Mouse (Mus musculus): ENCODE results near the gene Gm21988. TPM values are rescaled to one million over a fixed set of nuclear protein-coding genes. Genes with fewer than 3 reads are reported as not detected.
A peak's percentile ranks its signal among the peaks of the same experiment; 100 is the strongest.

Gm21988 gene
- polyA plus RNA-seq, 1 experiment from 2014 or later: 15.3 TPM

GRCm38 (mm10) chr11:70218039-70218438 lies 21.6 kb downstream of the Gm21988 start:
- H3K9me3 ChIP-seq (ENCODE audit: low read length): no peaks in the 10 kb centered on the region
- DNase-seq (ENCODE audit: low spot score) (no peak), ATAC-seq (no peak)
- no peaks in the 10 kb centered on the region for H3K36me3 ChIP-seq (ENCODE audit: insufficient read depth, low read length)
- peaks cover 32% of the 10 kb centered on the region for H3K27me3 ChIP-seq (replicated peaks; ENCODE audit: insufficient read depth, low read length)
- H3K4me2 ChIP-seq (replicated peaks; ENCODE audit: low read depth, low read length): no peak overlapping the region
- TF ChIP-seq CTCF (IDR thresholded peaks at IDR 0.05): no peak
- no peak for TF ChIP-seq EP300 (IDR thresholded peaks at IDR 0.05)
- no peak overlapping the region for H3K27ac ChIP-seq (ENCODE audit: low read length)
- H3K4me1 ChIP-seq (ENCODE audit: insufficient read depth, low read depth, low read length): peaks cover 27% of the 10 kb centered on the region; the same call in 1 of the 2 replicates
- WGBS: 74% methylated on average over 4 of the region's 4 CpGs
- no peak overlapping the region for H3K4me3 ChIP-seq (ENCODE audit: low read depth, low read length)
- H3K9ac ChIP-seq (replicated peaks; ENCODE audit: low read depth): no peak overlapping the region

- Histone ChIP-seq H3K27ac (ENCODE audit: low read length) (no peak overlapping the region), H3K4me2 (replicated peaks; ENCODE audit: low read depth, low read length) (no peak overlapping the region), H3K36me3 (ENCODE audit: insufficient read depth, low read length) (no peaks in the 10 kb centered on the region), H3K9ac (replicated peaks; ENCODE audit: low read depth) (no peak overlapping the region), H3K4me3 (ENCODE audit: low read depth, low read length) (no peak overlapping the region), H3K4me1 (ENCODE audit: insufficient read depth, low read depth, low read length) (peaks cover 20% of the 10 kb centered on the region; the same call in 1 of the 2 replicates), H3K9me3 (ENCODE audit: low read length) (no peaks in the 10 kb centered on the region), H3K27me3 (replicated peaks; ENCODE audit: insufficient read depth, low read length) (peaks cover 32% of the 10 kb centered on the region)
- DNase-seq (ENCODE audit: low spot score) (no peak), ATAC-seq (no peak)
- 80% methylated on average over 2 of the region's 3 CpGs for WGBS
- TF ChIP-seq EP300 (IDR thresholded peaks at IDR 0.05) (no peak), CTCF (IDR thresholded peaks at IDR 0.05) (no peak)
These were observed 23.5 kb downstream of the Gm21988 start for GRCm38 (mm10) chr11:70216103-70216502.

GRCm38 (mm10) chr11:70215301-70215700 lies 24.3 kb downstream of the Gm21988 start:
- Histone ChIP-seq H3K27me3 (replicated peaks; ENCODE audit: insufficient read depth, low read length) (peaks cover 32% of the 10 kb centered on the region), H3K4me3 (ENCODE audit: low read depth, low read length) (no peak overlapping the region)

GRCm38 (mm10) chr11:70214856-70215209 lies 24.8 kb downstream of the Gm21988 start:
- Histone ChIP-seq H3K9me3 (ENCODE audit: low read length) (no peaks in the 10 kb centered on the region), H3K4me3 (ENCODE audit: low read depth, low read length) (no peak overlapping the region), H3K27ac (ENCODE audit: low read length) (no peak overlapping the region), H3K9ac (replicated peaks; ENCODE audit: low read depth) (no peak overlapping the region), H3K27me3 (replicated peaks; ENCODE audit: insufficient read depth, low read length) (peaks cover 32% of the 10 kb centered on the region), H3K4me2 (replicated peaks; ENCODE audit: low read depth, low read length) (peak overlapping the region; percentile 48; the same call in 1 of the 2 replicates), H3K4me1 (ENCODE audit: insufficient read depth, low read depth, low read length) (peaks cover 13% of the 10 kb centered on the region; the same call in 1 of the 2 replicates), H3K36me3 (ENCODE audit: insufficient read depth, low read length) (no peaks in the 10 kb centered on the region)
- no peak for DNase-seq (ENCODE audit: low spot score)
- no peak for ATAC-seq
- WGBS: 12% methylated on average over 17 of the region's 18 CpGs
- TF ChIP-seq CTCF (IDR thresholded peaks at IDR 0.05): no peak
- TF ChIP-seq EP300 (IDR thresholded peaks at IDR 0.05): no peak

More at GRCm38 (mm10) chr11:70215301-70215700, 24.3 kb downstream of the Gm21988 start:
- WGBS: 21% methylated on average over 19 of the region's 22 CpGs
- ATAC-seq (no peak), DNase-seq (ENCODE audit: low spot score) (no peak)
- TF ChIP-seq EP300 (IDR thresholded peaks at IDR 0.05) (no peak), CTCF (IDR thresholded peaks at IDR 0.05) (no peak)
- Histone ChIP-seq H3K27ac (ENCODE audit: low read length) (no peak overlapping the region), H3K4me1 (ENCODE audit: insufficient read depth, low read depth, low read length) (peaks cover 16% of the 10 kb centered on the region; the same call in 1 of the 2 replicates), H3K9ac (replicated peaks; ENCODE audit: low read depth) (no peak overlapping the region), H3K9me3 (ENCODE audit: low read length) (no peaks in the 10 kb centered on the region), H3K4me2 (replicated peaks; ENCODE audit: low read depth, low read length) (no peak overlapping the region), H3K36me3 (ENCODE audit: insufficient read depth, low read length) (no peaks in the 10 kb centered on the region)

- 2% methylated on average over 42 of the region's 46 CpGs for WGBS
- H3K27ac ChIP-seq (ENCODE audit: low read length): no peak overlapping the region
- peak overlapping the region; percentile 28; the same call in 1 of the 2 replicates for H3K4me3 ChIP-seq (ENCODE audit: low read depth, low read length)
- DNase-seq (ENCODE audit: low spot score) (no peak), ATAC-seq (peak; percentile 18; the same call in 1 of the 2 replicates)
- peaks cover 13% of the 10 kb centered on the region; the same call in 1 of the 2 replicates for H3K4me1 ChIP-seq (ENCODE audit: insufficient read depth, low read depth, low read length)
- TF ChIP-seq CTCF (IDR thresholded peaks at IDR 0.05) (no peak), EP300 (IDR thresholded peaks at IDR 0.05) (no peak)
- no peaks in the 10 kb centered on the region for H3K9me3 ChIP-seq (ENCODE audit: low read length)
- no peaks in the 10 kb centered on the region for H3K36me3 ChIP-seq (ENCODE audit: insufficient read depth, low read length)
- peaks cover 32% of the 10 kb centered on the region for H3K27me3 ChIP-seq (replicated peaks; ENCODE audit: insufficient read depth, low read length)
- H3K4me2 ChIP-seq (replicated peaks; ENCODE audit: low read depth, low read length): peak overlapping the region; percentile 48
- no peak overlapping the region for H3K9ac ChIP-seq (replicated peaks; ENCODE audit: low read depth)
These were observed 25.3 kb downstream of the Gm21988 start for GRCm38 (mm10) chr11:70214191-70214855.

- DNase-seq (ENCODE audit: low spot score): no peak
- H3K4me1 ChIP-seq (ENCODE audit: insufficient read depth, low read depth, low read length): peaks cover 13% of the 10 kb centered on the region; the same call in 1 of the 2 replicates
- no peak overlapping the region for H3K27ac ChIP-seq (ENCODE audit: low read length)
- H3K27me3 ChIP-seq (replicated peaks; ENCODE audit: insufficient read depth, low read length): peaks cover 32% of the 10 kb centered on the region
- peak overlapping the region; percentile 48 for H3K4me2 ChIP-seq (replicated peaks; ENCODE audit: low read depth, low read length)
- peak overlapping the region; percentile 28; the same call in 1 of the 2 replicates for H3K4me3 ChIP-seq (ENCODE audit: low read depth, low read length)
- no peak for TF ChIP-seq CTCF (IDR thresholded peaks at IDR 0.05)
- no peak for TF ChIP-seq EP300 (IDR thresholded peaks at IDR 0.05)
- no peaks in the 10 kb centered on the region for H3K36me3 ChIP-seq (ENCODE audit: insufficient read depth, low read length)
- 11% methylated on average over 26 of the region's 26 CpGs for WGBS
- ATAC-seq: no peak
- H3K9ac ChIP-seq (replicated peaks; ENCODE audit: low read depth): no peak overlapping the region
- no peaks in the 10 kb centered on the region for H3K9me3 ChIP-seq (ENCODE audit: low read length)
These were observed 25.9 kb downstream of the Gm21988 start for GRCm38 (mm10) chr11:70213736-70214135.
